Mouse (Mus musculus) gastrocnemius, postnatal 25 days (tissue): ENCODE measurements around the gene Chd2. TPM values are rescaled to one million over a fixed set of nuclear protein-coding genes. Genes with fewer than 3 reads are reported as not detected.

Source experiments
- DNase-seq: peaks from one replicate; pipeline ENCODE4 v3.0.0; 2022
- total RNA-seq, 2 experiments: library from RNA; stranded (reverse); gene quantifications; 1 replicate in 1 of 2; 2 replicates in 1 of 2; pipeline ENCODE4 v1.2.3; 2021

Chd2 gene
- total RNA-seq, 2 experiments from 2014 or later, result 30.2 to 38.4 TPM

DNA sequence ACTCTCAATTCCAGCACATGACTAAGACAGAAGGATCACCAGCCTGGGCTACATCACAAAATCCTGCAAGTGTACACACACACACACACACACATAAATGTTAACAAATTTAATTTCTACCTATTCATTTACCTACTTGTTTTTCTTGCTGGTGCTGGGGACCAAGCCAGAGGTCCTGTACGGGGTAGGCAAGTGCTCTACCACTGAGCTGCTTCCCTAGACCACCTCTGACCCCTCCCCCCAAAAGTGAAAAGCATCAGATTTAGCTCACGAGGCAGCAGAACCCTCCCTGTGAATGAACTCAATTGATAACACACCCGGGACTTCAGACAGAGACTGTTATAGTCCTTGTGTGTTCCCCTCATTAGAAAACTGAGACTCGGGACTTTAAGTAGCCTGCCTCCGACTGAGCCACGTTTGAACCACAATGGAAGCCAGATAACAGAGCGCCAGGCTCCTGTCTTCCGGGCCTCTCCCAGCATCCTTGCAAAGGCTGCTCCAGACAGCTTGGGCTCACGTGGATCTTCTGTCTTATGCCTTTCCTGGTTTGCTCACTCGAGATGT, 19.9 kb upstream of the Chd2 start:
- no peak for DNase-seq

DNA sequence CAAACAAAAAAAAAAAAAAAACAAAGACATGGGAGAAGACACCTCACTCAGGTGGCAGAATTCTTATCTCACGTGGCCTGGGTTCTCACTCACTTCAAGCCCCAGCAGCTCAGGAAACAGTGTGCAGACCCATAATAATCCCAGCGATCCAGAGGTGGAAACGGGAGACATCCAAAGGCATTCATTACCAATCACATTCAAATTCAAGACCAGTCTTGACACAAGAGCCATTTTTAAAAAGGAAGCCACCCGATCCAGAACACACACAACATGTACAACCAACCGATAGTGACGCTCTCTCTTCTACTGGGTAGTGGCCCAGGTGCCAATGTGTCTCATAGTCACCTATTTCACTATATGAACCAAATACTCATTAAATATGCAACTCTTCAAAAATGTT, 19.2 kb upstream of the Chd2 start:
- no peak for DNase-seq

DNA sequence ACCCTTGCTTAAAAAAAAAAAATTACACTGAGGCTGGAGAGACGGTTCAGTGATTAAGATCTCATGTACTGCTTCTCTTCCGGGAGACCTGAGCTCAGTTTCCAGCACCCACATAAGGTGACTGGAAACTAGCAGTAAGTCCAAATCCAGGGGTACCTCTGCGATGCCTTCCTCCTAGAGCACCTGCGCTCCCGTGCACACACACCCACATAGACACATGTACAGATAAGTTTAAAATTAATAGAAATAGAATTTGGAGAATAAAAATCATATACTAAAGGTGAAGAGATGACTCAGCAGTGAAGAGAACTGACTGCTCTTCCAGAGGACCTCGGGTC, 18.2 kb upstream of the Chd2 start:
- DNase-seq, result no peak

DNA sequence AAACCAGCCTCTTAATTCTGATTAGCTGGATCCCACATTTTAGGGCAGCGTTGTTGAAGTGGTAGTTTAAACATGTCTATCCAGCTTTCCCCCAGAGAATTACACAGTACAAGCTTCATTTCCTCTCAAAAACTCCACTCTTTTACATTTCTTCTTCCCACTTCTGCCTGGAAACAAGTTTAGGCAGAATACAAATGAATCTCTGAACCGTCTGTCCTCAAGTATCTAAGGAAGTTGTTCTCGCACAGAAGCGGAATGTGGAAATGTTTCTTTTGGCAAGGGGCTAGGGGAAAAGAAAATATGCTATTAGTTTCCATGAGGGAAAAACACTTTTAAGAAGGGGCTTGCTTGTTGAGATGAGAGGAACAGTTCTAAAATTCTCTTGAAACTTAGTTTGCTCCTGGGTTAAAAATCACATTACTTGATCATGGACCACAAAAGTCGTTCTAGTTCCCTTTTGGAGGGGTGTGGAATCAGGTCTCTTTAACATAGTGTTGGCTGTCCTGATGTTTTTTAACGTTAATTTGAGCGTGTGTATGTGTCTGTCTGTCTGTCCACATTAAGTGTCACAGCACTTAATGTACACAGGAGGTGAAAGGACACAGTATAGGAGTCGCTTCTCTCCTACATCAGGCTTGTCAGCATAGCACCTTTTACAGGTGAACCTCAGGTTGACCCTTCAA, 17.7 kb upstream of the Chd2 start:
- no peak for DNase-seq

DNA sequence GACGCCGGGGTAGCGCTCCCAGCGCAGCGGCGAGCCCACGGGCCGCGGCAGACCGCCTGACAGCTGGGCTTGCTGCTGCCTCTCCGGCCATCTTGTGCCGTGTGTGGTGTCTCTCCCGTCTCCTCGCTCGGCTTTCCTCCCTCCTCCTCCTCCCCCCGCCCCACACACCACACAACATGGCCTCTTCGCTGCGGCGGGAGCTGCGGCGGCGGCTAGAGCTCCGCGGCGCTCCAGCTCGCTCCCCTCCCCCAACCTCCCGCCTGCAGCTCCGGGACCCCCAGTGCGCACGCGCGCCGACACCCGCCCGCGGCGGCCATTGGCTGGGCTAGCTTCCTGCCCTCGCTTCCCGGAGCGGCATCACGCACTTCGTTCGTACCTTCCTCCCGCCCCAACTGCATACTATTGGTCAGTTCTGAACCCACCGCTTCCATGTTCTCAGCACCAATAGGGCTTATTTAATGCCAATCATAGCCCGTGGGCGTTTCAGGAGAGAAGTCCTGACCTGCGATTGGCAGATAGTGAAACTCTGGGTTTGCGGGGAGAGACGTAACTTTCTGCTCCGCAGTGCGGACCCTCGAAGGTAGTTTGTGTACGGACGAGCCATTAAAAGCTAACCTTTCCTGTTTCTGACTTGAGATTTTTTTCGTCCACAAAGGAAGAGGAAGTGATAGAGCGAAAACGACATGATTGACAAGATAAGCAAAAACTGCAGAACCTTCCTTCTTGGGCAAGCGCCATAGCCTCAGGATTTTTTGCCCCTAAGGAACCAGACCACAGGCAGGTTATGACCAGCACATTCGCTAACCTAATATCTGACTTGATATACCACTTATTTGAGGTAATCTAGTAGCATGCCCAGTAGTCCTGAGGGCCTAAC, 16.9 kb upstream of the Chd2 start:
- DNase-seq, result peak; percentile 100

DNA sequence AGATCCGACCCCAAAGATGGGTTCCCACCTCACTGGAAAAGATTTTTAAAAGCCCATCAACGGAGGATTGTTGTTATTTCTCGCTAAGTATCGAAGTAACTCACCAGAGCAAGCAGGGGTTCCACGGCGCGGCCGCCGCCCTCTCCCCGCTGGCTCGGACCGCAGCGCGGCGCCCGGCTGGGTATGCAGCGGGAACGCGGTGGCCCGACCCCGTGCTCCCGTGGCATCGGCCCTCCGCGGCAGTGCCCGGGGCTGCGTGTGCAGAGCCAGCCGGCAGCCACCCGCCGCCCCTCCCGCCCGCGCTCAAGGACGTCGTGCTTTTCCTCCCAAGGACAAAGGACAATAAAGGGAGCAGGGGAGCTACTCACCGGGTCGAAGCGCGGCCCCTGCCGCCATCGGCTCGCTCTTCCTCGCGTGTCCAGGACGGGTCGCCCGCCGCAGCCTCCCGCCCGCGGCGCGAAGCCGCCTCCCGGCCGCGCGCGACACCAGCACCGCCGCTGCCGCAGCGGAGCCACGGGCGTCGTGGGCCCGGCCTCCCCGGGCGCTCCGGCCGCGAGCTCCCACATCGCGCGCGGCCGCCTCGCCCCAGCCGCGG, 16.1 kb upstream of the Chd2 start:
- peak; percentile 63 for DNase-seq

DNA sequence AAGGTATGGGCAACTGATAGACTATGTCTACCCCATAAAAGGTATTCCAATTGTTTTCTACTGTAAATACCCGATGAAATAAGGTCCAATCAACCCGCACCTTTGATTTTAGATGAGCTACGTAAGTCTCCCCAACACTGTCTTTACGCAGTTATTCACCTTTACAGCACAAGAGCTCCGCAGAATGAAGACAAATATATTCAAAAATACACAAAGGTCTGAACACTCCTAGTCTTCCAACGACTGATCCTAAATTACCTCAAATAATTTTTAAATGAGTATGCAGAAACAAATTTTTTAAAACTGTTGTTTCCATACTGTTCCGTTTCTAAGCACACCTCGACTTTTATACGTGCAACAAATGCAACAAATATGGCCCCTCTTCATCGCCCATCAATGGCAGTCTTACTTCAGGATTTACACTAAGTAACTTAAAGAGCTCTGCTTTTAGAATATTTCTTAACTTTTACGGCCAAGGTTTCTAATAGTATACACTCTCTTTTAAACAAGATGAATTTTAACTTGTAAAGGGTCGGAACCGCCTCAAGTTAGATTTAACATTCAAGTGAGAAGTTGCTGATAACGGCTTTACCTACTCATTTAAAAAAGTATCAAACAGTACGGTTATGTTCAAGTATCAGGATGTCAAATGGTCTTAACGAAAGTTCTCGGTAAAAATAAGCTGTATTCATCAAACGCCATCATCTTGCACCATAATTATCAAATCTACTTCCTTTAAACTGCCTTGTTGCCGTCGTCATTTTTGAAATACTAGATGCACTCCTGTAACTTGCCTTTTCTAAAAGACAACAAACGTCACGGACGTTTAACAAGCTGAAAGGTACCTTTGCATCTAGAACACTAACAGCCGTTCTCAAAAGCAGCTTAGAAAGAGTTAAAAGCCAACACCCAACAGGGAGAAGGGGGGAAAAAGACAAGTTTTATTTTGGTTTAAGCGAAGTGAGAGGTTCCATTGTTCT, 15.3 kb upstream of the Chd2 start:
- no peak for DNase-seq

DNA sequence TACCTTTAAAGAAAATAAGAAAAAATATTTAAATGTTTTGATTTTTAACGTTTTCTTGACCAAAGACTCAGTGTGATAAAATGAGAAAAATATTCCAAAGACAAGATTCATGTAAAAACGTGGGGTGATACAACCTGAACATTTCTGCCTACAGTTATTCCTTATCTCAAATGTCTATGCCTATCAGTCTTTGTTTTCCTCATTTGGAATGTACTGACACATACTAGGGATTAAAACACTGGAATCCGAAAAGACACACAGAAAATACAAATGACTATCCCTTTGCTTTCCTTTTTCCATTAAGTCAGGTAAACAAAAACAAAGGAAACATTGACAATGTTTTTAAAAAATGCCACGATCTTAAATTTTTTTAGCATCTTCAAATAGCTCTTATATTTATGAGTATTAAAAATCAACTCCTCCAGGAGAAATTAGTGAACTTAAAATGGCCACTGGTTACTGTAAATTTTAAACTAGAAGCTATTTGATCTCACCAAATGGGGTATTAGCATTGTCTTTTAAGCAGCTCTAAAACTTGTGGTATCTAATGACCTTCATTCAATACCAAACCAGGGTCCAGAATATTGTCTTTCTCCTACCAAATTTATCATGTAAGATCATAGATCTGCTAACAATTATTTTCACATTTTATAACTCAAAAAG, 14.4 kb upstream of the Chd2 start:
- no peak for DNase-seq

DNA sequence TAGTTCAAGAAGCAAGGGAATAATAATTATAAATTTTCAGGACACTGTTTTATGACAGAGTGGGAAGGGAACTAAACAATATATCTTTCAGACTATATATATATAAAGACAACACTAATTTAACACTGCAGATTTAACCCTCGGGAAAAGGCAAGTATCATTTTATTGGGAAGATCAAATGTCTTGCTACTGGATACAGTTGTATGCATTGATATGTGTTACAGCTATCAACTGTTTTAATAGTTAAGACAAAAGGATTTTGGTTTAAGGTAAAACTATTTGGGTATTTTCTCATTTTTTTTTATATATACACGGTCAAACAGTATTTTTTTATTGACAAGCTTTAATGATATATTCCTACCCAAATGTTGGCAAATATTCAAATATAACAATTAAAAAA, 13.2 kb upstream of the Chd2 start:
- DNase-seq, result no peak

DNA sequence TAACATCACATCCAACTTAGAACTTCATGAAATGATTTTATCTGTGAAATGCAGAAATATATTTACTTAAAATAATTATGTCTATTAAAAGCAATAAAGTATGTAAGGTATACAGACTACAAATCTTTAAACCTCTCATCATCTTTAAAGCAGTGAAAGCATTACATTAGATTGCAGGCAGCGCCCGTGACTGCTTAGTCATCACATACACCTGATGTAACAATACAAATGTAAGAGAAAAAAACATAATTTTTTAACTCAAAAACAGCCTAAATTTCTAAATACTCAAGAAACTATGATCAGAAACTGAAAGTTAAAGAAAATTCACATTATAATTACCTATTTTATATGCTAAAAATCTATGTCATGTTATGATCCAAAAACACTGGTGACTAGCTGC, 11.5 kb upstream of the Chd2 start:
- DNase-seq, result no peak

DNA sequence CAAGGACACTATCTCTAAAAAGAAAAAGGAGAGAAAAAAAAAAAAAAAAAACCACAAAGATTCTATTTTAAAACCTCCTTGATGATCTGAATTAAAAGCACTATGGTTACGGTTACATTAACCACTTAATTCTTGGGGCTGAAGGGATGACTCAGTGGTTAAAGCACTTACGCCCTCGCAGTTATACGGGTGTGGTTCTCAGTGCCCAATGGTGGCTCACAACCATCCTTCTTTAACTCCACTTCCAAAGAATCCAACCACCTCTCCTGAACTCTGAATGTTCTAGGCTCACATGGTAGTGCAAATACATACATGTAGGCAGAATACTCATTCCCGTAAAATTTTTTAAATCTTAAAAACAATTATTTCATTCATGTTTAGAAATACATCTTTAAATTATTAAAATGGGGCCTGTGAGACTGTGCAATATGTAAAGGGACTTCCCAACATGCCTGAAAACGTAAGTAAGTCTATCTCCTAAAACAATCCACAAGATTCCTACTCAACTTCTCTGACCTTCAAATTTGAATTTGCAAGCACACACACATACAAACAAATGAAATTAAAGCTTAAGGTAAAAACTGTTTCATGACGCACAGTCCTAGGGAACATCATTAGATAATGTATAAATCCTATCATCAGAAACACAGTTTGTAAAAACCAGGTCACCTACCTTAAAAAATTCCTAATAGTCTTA, 10.6 kb upstream of the Chd2 start:
- no peak for DNase-seq

DNA sequence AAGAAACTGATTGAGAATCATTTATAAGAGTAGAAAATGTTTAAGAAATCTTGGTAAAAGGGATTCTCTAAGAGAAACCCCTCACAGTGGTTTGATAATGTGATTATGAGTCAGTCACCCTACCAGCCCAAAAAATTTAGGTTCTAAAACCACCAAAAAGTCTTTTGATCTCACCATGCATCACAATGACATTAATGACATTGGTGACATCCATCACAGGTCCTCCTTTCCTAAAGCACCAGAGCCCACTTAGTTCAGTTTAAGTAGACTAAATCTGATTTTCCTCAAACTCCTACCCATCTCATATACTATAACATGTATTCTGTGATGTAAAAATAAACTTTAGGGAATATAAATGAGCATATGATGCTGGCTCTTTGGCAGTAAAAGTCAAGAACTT, 9.7 kb upstream of the Chd2 start:
- no peak for DNase-seq

DNA sequence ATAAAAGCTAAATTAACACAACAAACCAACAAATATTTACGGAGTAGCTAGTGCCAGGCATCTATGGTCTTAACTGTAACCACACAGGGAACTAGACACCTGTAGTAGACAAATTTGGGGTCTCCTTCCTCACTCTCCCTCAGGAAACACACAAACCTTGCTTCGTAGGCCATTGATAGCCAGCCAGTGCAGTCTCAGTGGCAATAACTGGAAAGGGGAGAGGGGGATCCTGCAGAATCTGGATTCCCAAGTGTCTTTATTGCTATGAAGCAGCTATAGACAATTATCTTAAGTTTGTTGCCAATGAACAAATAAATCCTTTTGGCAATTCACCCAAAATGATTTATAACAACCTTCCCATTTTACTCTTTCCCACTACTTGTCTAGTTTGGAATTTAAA, 6.4 kb upstream of the Chd2 start:
- no peak for DNase-seq

DNA sequence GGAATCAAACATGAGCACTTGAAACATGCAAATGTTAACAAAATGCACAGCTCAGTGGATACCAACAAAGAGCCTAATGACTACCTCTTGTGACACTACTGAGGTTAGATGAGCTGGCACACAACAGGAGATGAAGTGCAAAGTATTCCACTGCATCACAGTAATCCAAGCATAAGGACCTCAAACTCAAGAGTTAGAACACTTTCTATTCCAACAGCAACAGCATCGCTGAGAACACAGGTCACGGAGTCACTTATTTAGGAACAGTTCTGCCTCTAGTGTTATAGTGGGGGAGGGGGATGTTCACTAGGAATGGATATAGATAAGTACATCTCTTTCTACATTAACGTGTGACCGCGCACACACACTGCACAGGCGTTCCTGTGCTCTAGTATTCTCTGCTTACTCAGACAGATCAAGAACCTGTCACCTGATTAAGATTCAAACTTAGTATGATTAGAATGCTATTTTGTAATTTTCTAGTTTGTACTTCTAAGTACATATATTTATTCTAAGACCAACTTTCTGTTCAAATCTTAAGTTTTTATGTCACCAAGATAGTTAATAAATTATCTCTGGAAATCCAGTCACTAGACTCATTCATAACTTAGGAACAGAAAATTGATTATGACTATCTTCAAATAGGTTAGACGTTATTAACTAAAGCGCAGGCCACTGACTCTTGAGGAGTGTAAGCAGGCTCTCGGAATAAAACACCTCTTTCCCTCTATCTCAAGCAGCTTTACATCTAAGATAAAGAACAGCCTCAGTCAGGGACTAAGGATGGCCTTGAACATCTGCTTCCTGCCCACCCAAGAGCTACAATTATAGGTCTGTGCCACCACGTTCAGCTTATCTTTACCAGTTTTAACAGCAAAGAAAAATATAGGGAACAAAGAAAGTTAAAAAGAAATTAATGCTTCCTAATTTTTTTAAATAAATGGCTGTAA, 5.2 kb upstream of the Chd2 start:
- no peak for DNase-seq

DNA sequence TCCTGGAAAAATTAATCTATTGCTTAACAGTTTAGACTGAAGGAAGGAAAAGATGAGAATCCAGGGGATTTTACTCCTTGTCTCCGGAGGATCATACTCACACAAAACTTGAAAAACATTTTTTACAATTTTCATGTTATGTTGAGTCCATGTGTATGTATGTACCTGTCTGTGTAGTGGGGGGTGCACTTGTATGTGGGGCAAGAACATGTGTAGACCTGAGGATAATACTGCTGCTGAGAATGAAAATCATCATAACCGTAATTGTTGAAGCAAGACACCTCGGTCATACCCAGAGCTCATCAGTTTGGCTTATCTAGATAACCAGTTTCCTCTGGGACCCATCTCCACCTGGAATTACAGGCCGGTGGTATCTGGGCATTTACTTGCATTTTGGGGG, 3.4 kb upstream of the Chd2 start:
- DNase-seq, result no peak

DNA sequence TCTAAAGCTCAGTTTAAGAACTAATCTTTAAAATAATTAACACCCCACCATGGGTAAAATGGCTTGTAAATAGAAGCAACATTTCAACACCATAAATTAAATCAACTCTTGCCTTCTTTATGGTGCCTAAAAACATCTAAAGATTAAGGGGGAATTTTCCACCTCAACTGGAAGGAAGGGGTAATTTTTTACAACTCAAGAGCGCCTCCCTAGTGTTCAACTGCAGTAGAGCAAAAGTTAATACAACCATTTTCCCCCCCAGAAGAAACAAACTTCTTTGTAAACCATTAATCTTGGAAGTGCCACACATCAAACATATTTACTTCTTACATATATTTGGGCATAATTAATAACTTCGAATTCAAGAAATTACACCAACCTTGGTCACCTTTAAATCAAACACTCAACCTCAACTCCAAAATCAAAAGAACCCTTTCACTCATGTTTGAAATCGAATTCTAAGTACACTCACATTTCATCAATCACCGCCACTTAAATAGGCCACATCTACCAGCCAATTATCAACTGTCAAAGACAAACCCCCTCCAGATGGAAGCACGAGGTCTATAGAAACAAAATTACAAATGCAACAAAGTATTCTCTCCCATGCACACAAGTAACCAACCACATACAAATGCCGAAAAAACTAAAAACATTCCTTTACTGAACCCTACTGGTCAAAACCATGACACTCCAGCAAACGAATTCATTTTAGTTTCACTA, 662 bp upstream of the Chd2 start:
- no peak for DNase-seq

DNA sequence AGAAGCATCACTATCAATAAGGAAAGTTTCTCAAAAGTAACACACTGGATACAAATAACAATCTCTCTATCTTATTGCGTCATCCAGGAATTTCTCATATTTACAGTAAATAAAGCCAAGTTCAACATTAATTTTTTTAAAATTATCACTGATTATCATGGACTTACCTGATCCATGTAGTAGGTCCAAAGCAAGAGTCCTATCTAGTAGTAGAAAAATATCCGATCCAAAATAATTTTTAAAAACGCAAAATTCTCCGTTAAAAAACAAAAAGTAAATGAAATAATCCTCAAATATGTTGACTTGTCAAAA, 595 bp downstream of the Chd2 start:
- DNase-seq, result no peak

DNA sequence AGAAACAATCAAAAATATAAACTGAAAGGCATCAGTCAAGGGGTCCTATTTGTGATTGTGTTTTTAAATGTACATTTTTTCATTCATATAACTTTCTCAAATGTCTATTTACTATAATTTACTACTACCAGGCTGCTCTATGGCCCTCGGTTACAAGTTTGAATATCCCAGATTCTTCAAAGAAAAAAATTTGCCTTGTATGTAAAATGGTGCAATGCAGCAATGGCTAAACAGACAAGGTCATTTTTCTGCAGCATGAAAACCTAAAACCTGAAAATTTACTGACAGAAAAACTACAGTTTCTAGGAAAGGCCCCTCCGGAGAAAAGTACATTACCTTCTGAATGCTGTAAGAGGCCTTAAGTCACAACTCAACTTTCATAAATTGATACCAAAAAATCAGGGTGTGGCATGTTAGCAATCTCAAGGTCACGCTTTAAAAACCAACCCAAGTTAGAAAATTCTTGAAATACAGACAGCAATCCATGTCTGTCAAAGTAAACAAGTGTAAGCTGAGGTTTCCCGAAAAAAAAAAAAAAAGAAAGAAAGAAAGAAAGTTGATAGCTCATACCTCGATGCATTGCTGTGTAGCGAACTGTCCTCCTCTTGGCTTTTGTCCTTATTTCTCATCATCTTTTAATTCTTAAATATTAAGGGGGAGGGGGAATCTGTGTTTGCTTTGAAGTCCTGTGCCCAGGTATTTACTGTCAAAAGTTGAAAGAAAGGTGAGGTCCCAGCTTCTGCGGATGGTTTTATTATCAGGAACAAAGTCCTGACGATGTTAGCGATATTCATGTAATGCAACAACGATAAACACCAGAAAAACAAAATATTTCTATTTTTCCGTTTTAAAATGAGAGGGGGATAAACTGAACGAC, 1.2 kb downstream of the Chd2 start:
- no peak for DNase-seq
